Mouse (Mus musculus) hindbrain, embryonic 16.5 days (tissue): ENCODE results near the gene Pbx1. TPM values are rescaled to one million over a fixed set of nuclear protein-coding genes. Genes with fewer than 3 reads are reported as not detected.
A peak's percentile ranks its signal among the peaks of the same experiment; 100 is the strongest.

Experiments used
- ATAC-seq: fragments of 200-750 bp; cut with Nextera tagmentation; 2 replicates; pipeline ENCODE4 v1.8.0; 2017; ENCODE audit warnings: moderate TSS enrichment, moderate library complexity
- H3K27ac ChIP-seq: fragments of 300-500 bp; sonication (generic); 2 replicates; pipeline ENCODE4 v1.5.1; 2014; ENCODE audit warnings: low read depth, mild to moderate bottlenecking, control low read depth, low read length, moderate library complexity
- H3K27me3 ChIP-seq: fragments of 300-500 bp; sonication (generic); replicated peaks from 2 replicates; pipeline ENCODE4 v1.6.1; 2014; ENCODE audit warnings: low read length; ENCODE audit not compliant: control insufficient read depth, insufficient read depth
- H3K36me3 ChIP-seq: fragments of 300-500 bp; sonication (generic); 2 replicates; pipeline ENCODE4 v1.6.1; 2014; ENCODE audit warnings: mild to moderate bottlenecking, low read length, moderate library complexity, mixed read lengths; ENCODE audit not compliant: control insufficient read depth, insufficient read depth
- H3K4me1 ChIP-seq: fragments of 300-500 bp; sonication (generic); 2 replicates; pipeline ENCODE4 v1.6.1; 2014; ENCODE audit warnings: low read depth, low read length; ENCODE audit not compliant: control insufficient read depth, insufficient read depth
- H3K4me2 ChIP-seq: fragments of 300-500 bp; sonication (generic); 2 replicates; pipeline ENCODE4 v1.6.1; 2014; ENCODE audit warnings: mild to moderate bottlenecking, low read length, control low read depth, moderate library complexity
- H3K4me3 ChIP-seq: fragments of 300-500 bp; sonication (generic); 2 replicates; pipeline ENCODE4 v1.5.1; 2014; ENCODE audit warnings: mild to moderate bottlenecking, low read length, control low read depth, moderate library complexity
- H3K9ac ChIP-seq: fragments of 300-500 bp; sonication (generic); 2 replicates; pipeline ENCODE4 v1.6.1; 2014; ENCODE audit warnings: low read depth, mild to moderate bottlenecking, control low read depth, low read length, moderate library complexity
- H3K9me3 ChIP-seq: fragments of 300-500 bp; sonication (generic); 2 replicates; pipeline ENCODE4 v1.6.1; 2014; ENCODE audit warnings: mild to moderate bottlenecking, low read length, moderate library complexity; ENCODE audit not compliant: control insufficient read depth
- WGBS: fragments of 180-500 bp; shearing (Covaris S2); extraction: QIAGEN DNeasy Blood & Tissue Kit; methylation state at CpG from one replicate; pipeline ENCODE4 v1.1.7; 2014; 5-methylcytosine and 5-hydroxymethylcytosine counted together
- polyA plus RNA-seq: library from polyadenylated mRNA; unstranded; fragments of >200 nt; fragmentation: Nextera tagmentation; extraction: Ambion mirVana; gene quantifications from 2 replicates; pipeline ENCODE4 v1.2.1, GENCODE M21; 2015

Pbx1 gene
- polyA plus RNA-seq, 1 experiment from 2014 or later: 36.0 TPM

DNA sequence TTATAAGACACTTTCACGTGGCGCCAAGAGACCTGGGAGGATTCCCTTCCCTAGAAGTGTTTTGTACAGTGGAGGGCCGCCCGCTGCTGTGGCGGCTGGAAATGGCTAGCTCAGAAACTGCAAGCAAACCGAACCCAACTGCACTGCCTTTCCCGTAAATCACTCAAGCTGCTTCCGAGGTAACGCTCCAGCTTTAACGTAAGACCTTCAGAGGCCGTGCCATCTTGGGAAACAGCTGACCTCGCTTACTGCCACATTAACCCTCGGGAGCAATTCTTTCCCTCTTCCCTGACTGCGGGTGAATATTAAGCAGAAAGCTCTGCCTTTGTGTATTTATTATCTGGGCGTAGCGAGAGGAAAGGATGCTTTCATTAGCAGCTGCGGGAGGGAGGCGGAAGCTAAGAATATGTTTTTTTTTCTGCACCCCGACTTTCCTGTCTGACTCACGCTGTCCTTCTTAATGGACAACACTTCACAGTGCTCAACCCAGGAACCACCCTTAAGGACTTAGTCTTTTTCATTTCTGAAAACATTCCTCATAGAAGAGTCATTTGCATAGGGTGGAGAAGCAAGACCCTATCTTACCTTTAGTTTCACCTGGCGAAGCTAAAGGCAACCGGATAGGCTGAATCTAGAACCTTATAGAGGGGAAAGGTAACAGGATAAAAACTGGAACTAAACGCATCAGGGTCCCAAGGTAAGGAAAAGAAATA, 268.4 kb downstream of the Pbx1 start:
- H3K27me3 ChIP-seq: no peaks in the 10 kb centered on the region
- H3K27ac ChIP-seq: peak overlapping the region; percentile 66
- ATAC-seq: peak; percentile 55
- H3K4me2 ChIP-seq: peak overlapping the region; percentile 45
- H3K4me3 ChIP-seq: peak overlapping the region; percentile 24
- H3K36me3 ChIP-seq: no peaks in the 10 kb centered on the region; the same call in 1 of the 2 replicates
- no peaks in the 10 kb centered on the region for H3K9me3 ChIP-seq
- H3K4me1 ChIP-seq: peaks cover 20% of the 10 kb centered on the region
- peak overlapping the region; percentile 58; the same call in 1 of the 2 replicates for H3K9ac ChIP-seq
- WGBS: 26% methylated on average over 23 of the region's 23 CpGs

DNA sequence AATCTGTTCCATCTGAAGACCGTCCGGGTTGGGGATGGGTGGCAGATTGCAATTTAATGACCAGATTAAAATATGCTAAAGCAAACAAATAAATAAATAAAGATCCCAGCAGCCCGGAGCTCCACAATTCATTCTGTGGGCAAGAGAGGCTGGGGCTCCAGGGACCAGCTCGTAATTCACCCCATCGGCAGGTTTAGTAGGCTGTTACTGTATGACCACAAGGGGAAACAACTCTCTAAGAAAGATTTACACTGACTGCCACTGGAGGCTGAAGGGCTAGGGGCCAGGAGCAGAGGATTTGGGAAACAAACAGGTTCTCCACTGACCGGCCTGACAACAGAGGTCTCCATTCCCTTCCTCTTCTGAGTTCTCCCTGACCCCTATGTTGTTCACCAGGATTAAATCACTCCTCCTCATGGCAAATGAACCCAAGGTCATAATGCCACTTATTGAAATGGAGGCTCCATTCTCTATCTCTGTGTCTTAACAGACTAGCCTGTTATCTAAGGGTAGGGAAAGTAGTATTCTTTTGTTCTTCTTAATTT, 292.9 kb downstream of the Pbx1 start:
- WGBS: 78% methylated on average over 6 of the region's 6 CpGs
- no peaks in the 10 kb centered on the region for H3K4me1 ChIP-seq
- no peak overlapping the region for H3K4me2 ChIP-seq
- no peaks in the 10 kb centered on the region for H3K9me3 ChIP-seq
- H3K9ac ChIP-seq: no peak overlapping the region
- no peaks in the 10 kb centered on the region for H3K36me3 ChIP-seq
- no peak for ATAC-seq
- no peak overlapping the region for H3K27ac ChIP-seq
- H3K4me3 ChIP-seq: no peak overlapping the region
- no peaks in the 10 kb centered on the region for H3K27me3 ChIP-seq

DNA sequence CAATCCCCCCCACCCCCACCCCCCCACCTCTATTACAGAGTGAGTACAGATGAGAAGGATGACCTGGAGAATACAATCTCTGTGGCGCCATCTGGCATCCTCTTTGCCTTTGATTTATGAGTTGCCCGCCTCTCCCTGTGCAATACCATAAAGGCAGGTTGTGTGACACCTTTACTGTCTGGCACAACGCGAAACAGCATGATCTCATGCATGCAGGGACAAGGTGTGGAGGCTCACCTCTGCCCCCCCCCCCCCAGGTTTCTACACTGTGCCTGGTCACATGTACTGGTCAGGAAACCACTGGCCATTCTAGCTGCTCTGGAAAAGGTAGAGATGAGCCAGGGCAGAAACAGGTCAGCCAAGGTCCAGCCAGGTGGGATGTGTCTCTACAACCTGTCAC, 293.4 kb downstream of the Pbx1 start:
- H3K4me2 ChIP-seq: no peak overlapping the region
- no peak overlapping the region for H3K27ac ChIP-seq
- no peaks in the 10 kb centered on the region for H3K27me3 ChIP-seq
- WGBS: 67% methylated on average over 4 of the region's 4 CpGs
- ATAC-seq: 0 out of 2 replicates have a peak, but pooled peaks have one; percentile 27
- H3K9ac ChIP-seq: no peak overlapping the region
- no peaks in the 10 kb centered on the region for H3K36me3 ChIP-seq
- H3K9me3 ChIP-seq: no peaks in the 10 kb centered on the region
- H3K4me3 ChIP-seq: no peak overlapping the region
- H3K4me1 ChIP-seq: no peaks in the 10 kb centered on the region

GRCm38 (mm10) chr1:168137890-168138289, 294.2 kb downstream of the Pbx1 start:
- ATAC-seq: no peak
- no peak overlapping the region for H3K27ac ChIP-seq

DNA sequence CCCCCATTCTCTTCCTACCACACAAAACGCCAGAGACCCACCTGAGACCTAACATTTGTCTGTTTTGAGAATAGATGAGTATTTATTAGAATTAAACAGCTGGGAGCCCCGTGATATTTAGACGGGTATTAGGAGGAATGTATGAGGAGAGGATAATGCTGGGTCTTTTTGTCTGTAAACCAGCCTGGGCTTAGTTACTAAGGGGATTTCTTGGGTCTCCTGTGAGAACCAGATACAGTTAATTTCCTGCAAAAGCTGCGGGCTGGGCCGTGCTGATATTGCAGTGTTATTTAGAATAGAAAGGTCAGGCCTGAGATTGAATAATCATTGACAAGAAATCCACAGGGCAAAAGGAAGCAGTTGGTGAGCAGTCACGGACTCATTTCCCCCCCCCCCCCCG, 296.5 kb downstream of the Pbx1 start:
- Histone ChIP-seq H3K9ac (no peak overlapping the region), H3K9me3 (no peaks in the 10 kb centered on the region), H3K4me2 (no peak overlapping the region), H3K27me3 (no peaks in the 10 kb centered on the region), H3K4me3 (no peak overlapping the region), H3K27ac (no peak overlapping the region), H3K4me1 (no peaks in the 10 kb centered on the region), H3K36me3 (no peaks in the 10 kb centered on the region)
- ATAC-seq: no peak
- WGBS: 46% methylated on average over 7 of the region's 7 CpGs

More at GRCm38 (mm10) chr1:168137890-168138289, 294.2 kb downstream of the Pbx1 start:
- Histone ChIP-seq H3K4me1 (no peaks in the 10 kb centered on the region), H3K9ac (no peak overlapping the region), H3K4me2 (no peak overlapping the region), H3K27me3 (no peaks in the 10 kb centered on the region), H3K9me3 (no peaks in the 10 kb centered on the region), H3K36me3 (no peaks in the 10 kb centered on the region), H3K4me3 (no peak overlapping the region)
- 96% methylated on average over 5 of the region's 5 CpGs for WGBS

- Histone ChIP-seq H3K4me3 (no peak overlapping the region), H3K4me1 (no peaks in the 10 kb centered on the region), H3K9me3 (no peaks in the 10 kb centered on the region), H3K27me3 (no peaks in the 10 kb centered on the region), H3K9ac (no peak overlapping the region), H3K36me3 (no peaks in the 10 kb centered on the region), H3K4me2 (no peak overlapping the region), H3K27ac (no peak overlapping the region)
- no peak for ATAC-seq
Observed at GRCm38 (mm10) chr1:168133696-168134095, 298.4 kb downstream of the Pbx1 start.

- H3K27ac ChIP-seq: no peak overlapping the region
- H3K4me2 ChIP-seq: no peak overlapping the region
- peak; percentile 51 for ATAC-seq
- H3K36me3 ChIP-seq: no peaks in the 10 kb centered on the region
- WGBS: 32% methylated on average over 4 of the region's 4 CpGs
- H3K4me3 ChIP-seq: no peak overlapping the region
- H3K27me3 ChIP-seq: no peaks in the 10 kb centered on the region
- no peaks in the 10 kb centered on the region; the same call in 1 of the 2 replicates for H3K4me1 ChIP-seq
- no peak overlapping the region for H3K9ac ChIP-seq
- no peaks in the 10 kb centered on the region for H3K9me3 ChIP-seq
Observed at GRCm38 (mm10) chr1:168128004-168128403, 304.1 kb downstream of the Pbx1 start.

DNA sequence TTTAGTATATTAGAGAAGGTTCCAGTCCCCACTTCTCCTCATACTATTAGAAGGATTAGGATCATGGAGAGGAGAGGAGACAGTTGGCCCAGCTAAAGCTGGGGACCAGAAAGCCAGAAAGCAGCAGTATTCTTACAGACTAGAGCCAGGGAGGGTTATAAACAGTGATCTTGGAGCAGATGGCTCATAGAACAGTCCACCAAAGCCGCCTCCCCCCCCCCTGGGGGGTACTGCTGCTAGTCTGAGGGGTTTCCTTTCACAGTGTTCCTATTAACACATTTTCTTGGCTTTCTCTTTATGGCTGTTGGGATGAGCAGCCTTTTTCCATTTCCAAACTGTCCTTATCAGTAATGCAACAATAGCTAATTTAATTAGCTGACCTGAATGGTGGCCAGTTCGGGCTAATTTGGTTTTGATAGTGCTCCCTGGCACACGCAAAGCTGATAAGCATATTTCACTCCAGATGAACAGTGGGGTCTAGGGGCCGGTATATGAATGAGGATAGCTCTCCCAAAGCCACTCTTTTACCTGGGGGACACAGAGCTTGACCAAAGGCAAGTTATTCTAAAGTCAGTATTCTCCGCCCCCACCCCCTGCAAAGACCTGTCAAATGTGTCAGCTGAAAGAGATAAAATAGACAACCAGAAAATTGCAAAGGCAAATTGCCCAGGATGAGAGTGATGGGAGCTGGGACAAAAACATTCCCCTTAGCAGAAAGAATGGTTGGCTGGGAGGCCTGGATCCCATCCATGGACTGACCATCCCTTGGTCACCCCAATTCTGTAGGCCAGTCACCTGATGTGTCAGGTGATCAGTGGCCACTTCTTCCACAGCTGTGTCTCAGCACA, 307.2 kb downstream of the Pbx1 start:
- Histone ChIP-seq H3K4me1 (no peaks in the 10 kb centered on the region; the same call in 1 of the 2 replicates), H3K9me3 (no peaks in the 10 kb centered on the region), H3K27me3 (no peaks in the 10 kb centered on the region), H3K9ac (no peak overlapping the region), H3K4me3 (no peak overlapping the region), H3K36me3 (no peaks in the 10 kb centered on the region), H3K4me2 (no peak overlapping the region), H3K27ac (no peak overlapping the region)
- ATAC-seq: peak; percentile 79
- WGBS: 39% methylated on average over 5 of the region's 5 CpGs

DNA sequence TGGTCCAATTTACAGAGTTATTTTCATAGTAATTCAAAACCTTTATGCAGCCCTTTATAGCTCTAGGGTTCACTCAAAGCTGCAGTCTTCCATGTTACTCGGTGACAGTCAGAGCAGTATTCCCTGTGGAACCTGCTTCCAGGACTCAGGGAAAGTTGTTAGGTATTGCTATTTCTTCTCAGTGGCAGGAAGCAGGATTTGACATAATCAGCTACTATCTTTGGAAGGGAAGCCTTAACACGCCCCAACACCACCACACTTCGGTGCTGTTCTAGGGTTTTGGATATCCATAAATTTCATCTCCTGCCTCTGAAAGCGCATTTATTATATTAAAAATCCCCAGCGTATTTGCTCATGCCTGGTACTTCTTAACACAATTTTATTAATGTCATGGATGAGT, 314.0 kb downstream of the Pbx1 start:
- no peaks in the 10 kb centered on the region for H3K27me3 ChIP-seq
- no peaks in the 10 kb centered on the region for H3K4me1 ChIP-seq
- no peak for ATAC-seq
- H3K27ac ChIP-seq: no peak overlapping the region
- H3K4me2 ChIP-seq: no peak overlapping the region
- H3K36me3 ChIP-seq: no peaks in the 10 kb centered on the region
- 86% methylated on average over 5 of the region's 5 CpGs for WGBS
- no peaks in the 10 kb centered on the region for H3K9me3 ChIP-seq
- no peak overlapping the region for H3K9ac ChIP-seq
- H3K4me3 ChIP-seq: no peak overlapping the region
